Comparison of ENCODE assay signal across 30 mouse cellular contexts in the genomic region with DNA sequence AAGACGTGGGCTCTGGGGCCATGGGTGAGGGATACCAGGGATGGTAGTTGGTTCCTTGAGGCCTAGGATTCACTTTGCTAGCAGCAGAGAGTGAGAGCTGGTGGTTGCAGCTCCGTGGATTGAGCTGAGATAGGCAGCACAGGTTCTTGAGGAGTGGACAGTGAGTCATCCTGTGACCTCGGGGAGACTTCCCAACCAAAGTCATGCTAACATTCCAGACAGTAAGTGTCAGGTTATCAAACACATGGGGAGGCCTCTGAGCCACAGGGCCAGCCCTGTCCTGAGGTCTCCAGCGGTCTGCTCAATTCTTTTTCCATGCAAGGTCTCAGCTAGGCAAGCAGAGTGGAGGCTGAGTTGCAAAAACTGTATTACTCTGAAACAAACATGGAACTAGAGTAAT. TPM values are rescaled to one million over a fixed set of nuclear protein-coding genes. Genes with fewer than 3 reads are reported as not detected.
DNase-seq lines count a peak whose midpoint lies in the region; ATAC-seq lines count a peak whose summit lies in the region.
"Had no signal": no experiment of that assay in that cellular context is flagged by ENCODE, and none has a peak within 500 bp of the region (broad histone marks: within the 10 kb centered on the region; RNA-seq: fewer than 3 reads in every experiment).

No protein-coding gene starts in this region.

- intact Hi-C loops in heart, postnatal 36 days (cut with DNase I) = no loop called here

- ATAC-seq in embryonic facial prominence, embryonic 13.5 days (ENCODE audit: insufficient number of reproducible peaks, insufficient read depth, low FRiP score, low TSS enrichment, low read depth) = no peak
- ATAC-seq: forebrain, embryonic 14.5 days; forebrain, postnatal 0 days; hindbrain, embryonic 16.5 days; intestine, embryonic 15.5 days; Patski had no signal

- H3K9ac ChIP-seq in embryonic facial prominence, embryonic 13.5 days = 0 out of 2 replicates have a peak overlapping the region, but pooled peaks have one; percentile 32
- H3K9ac ChIP-seq: forebrain, postnatal 0 days; heart, embryonic 13.5 days; hindbrain, embryonic 13.5 days; intestine, embryonic 15.5 days had no signal

- peaks cover 49% of the 10 kb centered on the region for H3K4me1 ChIP-seq in embryonic facial prominence, embryonic 13.5 days
- H3K4me1 ChIP-seq in embryonic facial prominence, embryonic 10.5 days = peaks cover 56% of the 10 kb centered on the region

- H3K27me3 ChIP-seq in embryonic facial prominence, embryonic 13.5 days = no peaks in the 10 kb centered on the region
- H3K27me3 ChIP-seq in embryonic facial prominence, embryonic 10.5 days (replicated peaks; ENCODE audit: low read depth, poor library complexity, severe bottlenecking) = no peaks in the 10 kb centered on the region
- H3K27me3 ChIP-seq: CH12.LX; heart, embryonic 13.5 days; intestine, embryonic 15.5 days; Patski had no signal

- H3K4me2 ChIP-seq in embryonic facial prominence, embryonic 13.5 days = no peak overlapping the region
- H3K4me2 ChIP-seq: heart, embryonic 13.5 days; hindbrain, embryonic 13.5 days; intestine, embryonic 15.5 days had no signal

- no peaks in the 10 kb centered on the region for H3K9me3 ChIP-seq in embryonic facial prominence, embryonic 13.5 days
- no peaks in the 10 kb centered on the region for H3K9me3 ChIP-seq in embryonic facial prominence, embryonic 10.5 days
- H3K9me3 ChIP-seq: forebrain, embryonic 10.5 days; G1E; heart, embryonic 10.5 days; heart, embryonic 13.5 days; hindbrain, embryonic 10.5 days; hindbrain, embryonic 13.5 days; intestine, embryonic 15.5 days had no signal

- no peak overlapping the region for H3K4me3 ChIP-seq in embryonic facial prominence, embryonic 13.5 days
- H3K4me3 ChIP-seq in embryonic facial prominence, embryonic 10.5 days = no peak overlapping the region
- H3K4me3 ChIP-seq: forebrain, embryonic 10.5 days; heart, adult 2 months; heart, embryonic 10.5 days; heart, embryonic 13.5 days; hindbrain, embryonic 10.5 days; hindbrain, embryonic 13.5 days; intestine, embryonic 15.5 days had no signal

- DNase-seq in adrenal gland, adult (ENCODE audit: inconsistent age in 2 of 2, low spot score in 1 of 2) = peak; percentile 79 to 83
- no peak for DNase-seq in adrenal gland, postnatal 25 days
- no peak for DNase-seq in embryonic facial prominence, embryonic 10.5 days (ENCODE audit: low spot score)
- peak; percentile 60 for DNase-seq in adrenal gland, postnatal 14 days
- no peak for DNase-seq in heart, postnatal 36 days
- no peak for DNase-seq in cerebellum, adult 8-10 months
- DNase-seq: B cell, adult 2 months; cerebellum, adult 18-20 months; cerebellum, adult 9-11 months; cerebellum, postnatal 25 days; forebrain, postnatal 0 days; gastrocnemius, postnatal 10 days; gastrocnemius, postnatal 36 days; heart, adult 2 months; heart, postnatal 14 days; kidney, adult 11 months; kidney, adult 8-10 months had no signal

- H3K36me3 ChIP-seq in embryonic facial prominence, embryonic 13.5 days = peaks cover 42% of the 10 kb centered on the region
- peaks cover 57% of the 10 kb centered on the region for H3K36me3 ChIP-seq in embryonic facial prominence, embryonic 10.5 days (replicated peaks)

- 90% methylated on average over 4 of the region's 4 CpGs for WGBS in embryonic facial prominence, embryonic 13.5 days
- WGBS in embryonic facial prominence, embryonic 10.5 days = 91% methylated on average over 4 of the region's 4 CpGs

- H3K27ac ChIP-seq in embryonic facial prominence, embryonic 13.5 days = no peak overlapping the region
- H3K27ac ChIP-seq in embryonic facial prominence, embryonic 10.5 days (replicated peaks) = no peak overlapping the region
- H3K27ac ChIP-seq: forebrain, embryonic 10.5 days; heart, adult 2 months; heart, embryonic 10.5 days; heart, embryonic 13.5 days; hindbrain, embryonic 10.5 days; hindbrain, embryonic 13.5 days; intestine, embryonic 15.5 days had no signal

RNA-seq across cellular contexts. Expression of a gene that starts 3.6 kb away (rescaled TPM):
- 83.2 and 101 TPM in 2 replicates for total RNA-seq in adrenal gland, postnatal 25 days (2021)
- polyA plus RNA-seq in embryonic facial prominence, embryonic 13.5 days (2015; fragmentation: Nextera tagmentation; extraction: Ambion mirVana) = 64.6 and 73.3 TPM in 2 replicates
- 69.8 and 75.0 TPM in 2 replicates for polyA plus RNA-seq in embryonic facial prominence, embryonic 10.5 days (2016; fragmentation: Nextera tagmentation; extraction: Ambion mirVana)
- 70.4 and 77.4 TPM in 2 replicates for total RNA-seq in adrenal gland, postnatal 14 days (2021)
- total RNA-seq in heart, postnatal 36 days (2021) = 10 to 100 TPM; 61.0 to 69.7 TPM

RNA-seq across cellular contexts. Expression of a gene that starts 4.4 kb away (rescaled TPM):
- 47.9 and 53.7 TPM in 2 replicates for total RNA-seq in adrenal gland, postnatal 25 days (2021)
- 72.6 and 81.2 TPM in 2 replicates for polyA plus RNA-seq in embryonic facial prominence, embryonic 13.5 days (2015; fragmentation: Nextera tagmentation; extraction: Ambion mirVana)
- polyA plus RNA-seq in embryonic facial prominence, embryonic 10.5 days (2016; fragmentation: Nextera tagmentation; extraction: Ambion mirVana) = 70.6 and 74.8 TPM in 2 replicates
- total RNA-seq in adrenal gland, postnatal 14 days (2021) = 45.6 and 50.0 TPM in 2 replicates
- total RNA-seq in heart, postnatal 36 days (2021) = 10 to 100 TPM; 48.6 to 52.3 TPM

RNA-seq across cellular contexts. Expression of a gene that starts 5.2 kb away (rescaled TPM):
- 36.7 and 39.3 TPM in 2 replicates for total RNA-seq in adrenal gland, postnatal 25 days (2021)
- polyA plus RNA-seq in embryonic facial prominence, embryonic 13.5 days (2015; fragmentation: Nextera tagmentation; extraction: Ambion mirVana) = 27.0 and 28.5 TPM in 2 replicates
- polyA plus RNA-seq in embryonic facial prominence, embryonic 10.5 days (2016; fragmentation: Nextera tagmentation; extraction: Ambion mirVana) = 40.9 and 41.8 TPM in 2 replicates
- total RNA-seq in adrenal gland, postnatal 14 days (2021) = 27.5 and 30.7 TPM in 2 replicates
- 10 to 100 TPM; 29.8 to 30.2 TPM for total RNA-seq in heart, postnatal 36 days (2021)

RNA-seq across cellular contexts. Expression of a gene that starts 21.7 kb away (rescaled TPM):
- total RNA-seq in adrenal gland, postnatal 25 days (2021) = 7.0 and 8.1 TPM in 2 replicates
- polyA plus RNA-seq in embryonic facial prominence, embryonic 13.5 days (2015; fragmentation: Nextera tagmentation; extraction: Ambion mirVana) = 7.1 and 7.6 TPM in 2 replicates
- polyA plus RNA-seq in embryonic facial prominence, embryonic 10.5 days (2016; fragmentation: Nextera tagmentation; extraction: Ambion mirVana) = 3.7 and 4.8 TPM in 2 replicates
- 8.4 and 29.7 TPM in 2 replicates for total RNA-seq in adrenal gland, postnatal 14 days (2021)
- total RNA-seq in heart, postnatal 36 days (2021) = under 1 TPM; 0.14 to 0.30 TPM
- total RNA-seq: granulocyte monocyte progenitor cell, adult 5-6 weeks had no signal

RNA-seq across cellular contexts. Expression of a gene that starts 34.9 kb away (rescaled TPM):
- total RNA-seq in adrenal gland, postnatal 25 days (2021) = 0.52 TPM in 1 of 2 replicates, not detected in the other
- 0.47 and 0.51 TPM in 2 replicates for polyA plus RNA-seq in embryonic facial prominence, embryonic 13.5 days (2015; fragmentation: Nextera tagmentation; extraction: Ambion mirVana)
- 0.27 and 0.65 TPM in 2 replicates for polyA plus RNA-seq in embryonic facial prominence, embryonic 10.5 days (2016; fragmentation: Nextera tagmentation; extraction: Ambion mirVana)
- not detected in 2 replicates for total RNA-seq in adrenal gland, postnatal 14 days (2021)
- total RNA-seq in heart, postnatal 36 days (2021) = under 1 TPM; 0.11 to 0.19 TPM
- polyA plus RNA-seq: heart, embryonic 13.5 days had no signal

Comparison
In these comparisons a context has a peak if more than half of its experiments do, and no peak if none do; other contexts are left out.
1. DNase-seq: peak in adrenal gland, adult (2 of 2) and adrenal gland, postnatal 14 days (single experiment); none in adrenal gland, postnatal 25 days (single experiment), embryonic facial prominence, embryonic 10.5 days (single experiment), heart, postnatal 36 days (0 of 2) and cerebellum, adult 8-10 months (single experiment).